Mouse (Mus musculus) testis, adult 2 months (tissue): ENCODE data around the gene Dazap1.

Experiments used
- CTCF ChIP-seq: fragments of 200-500 bp; IDR thresholded peaks from 2 replicates; pipeline ENCODE4 v1.5.1; 2012; ENCODE audit warnings: low read depth, mild to moderate bottlenecking, inconsistent platforms, low read length, moderate library complexity; ENCODE audit not compliant: control insufficient read depth, insufficient read depth, insufficient replicate concordance
- POLR2A ChIP-seq: fragments of 200-500 bp; IDR thresholded peaks from 2 replicates; pipeline ENCODE4 v1.6.1; 2012; ENCODE audit warnings: low read depth, mild to moderate bottlenecking, inconsistent platforms, low read length, moderate library complexity; ENCODE audit not compliant: control insufficient read depth

DNA sequence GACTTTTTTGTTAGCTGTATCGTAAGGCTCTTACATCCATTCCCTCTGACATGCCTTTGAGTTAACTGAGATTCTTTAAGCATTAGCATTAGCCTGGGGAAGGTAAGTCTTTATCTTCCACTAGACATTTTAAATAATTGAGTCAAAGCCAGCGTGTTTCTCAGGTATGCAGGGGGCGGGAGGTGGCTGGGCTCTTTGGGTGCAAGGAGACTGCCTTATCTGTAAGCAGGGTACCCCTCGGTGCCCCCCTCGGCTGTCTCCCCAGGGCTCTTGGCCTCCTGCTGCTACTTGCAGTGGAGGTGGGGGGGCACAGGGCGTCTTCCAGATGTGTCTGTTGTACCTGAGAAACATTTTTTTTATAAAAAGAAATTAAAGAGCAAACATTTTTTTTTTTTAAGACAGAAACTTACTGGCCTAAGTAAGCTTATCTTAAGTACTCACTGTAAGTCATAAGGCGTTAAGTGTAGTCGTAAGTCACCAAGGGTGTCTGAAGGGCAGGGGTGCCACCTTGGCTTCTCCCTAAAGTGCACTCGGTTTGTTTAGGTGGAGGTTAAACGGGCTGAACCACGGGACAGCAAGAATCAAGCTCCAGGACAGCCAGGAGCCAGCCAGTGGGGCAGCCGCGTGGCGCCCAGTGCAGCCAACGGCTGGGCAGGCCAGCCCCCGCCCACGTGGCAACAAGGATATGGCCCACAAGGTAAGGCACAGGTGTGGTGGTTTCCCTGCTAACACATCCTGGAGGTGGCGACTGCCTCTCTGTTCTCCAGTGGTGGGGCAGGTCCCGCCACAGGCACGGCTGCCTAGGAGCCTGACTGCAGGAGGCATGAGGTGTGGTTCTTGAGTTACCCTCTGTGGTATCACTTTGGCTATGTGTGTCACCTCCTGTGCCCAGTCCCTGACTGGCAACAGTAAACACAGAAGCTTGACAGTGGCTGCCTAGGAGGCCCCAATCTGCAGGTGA lies 21.5 kb downstream of the Dazap1 start:
- no peak for TF ChIP-seq POLR2A
- no peak for TF ChIP-seq CTCF
